Mouse (Mus musculus) left cerebral cortex, postnatal 4 days (tissue): ENCODE measurements around the gene Trim47. TPM values are rescaled to one million over a fixed set of nuclear protein-coding genes. Genes with fewer than 3 reads are reported as not detected.

Experiments used
- DNase-seq: peaks from one replicate; pipeline ENCODE4 v3.0.0-alpha.2; 2022
- intact Hi-C: fragments of 180-260 bp; cut with DNase I; formaldehyde crosslinking; loops from one replicate; pipeline ENCODE4 v1.15.1; 2025
- total RNA-seq, 2 experiments: library from RNA; stranded (reverse); gene quantifications; 2 replicates each; pipeline ENCODE4 v1.2.3; 2021

The Trim47 gene
- total RNA-seq, 2 experiments from 2014 or later, result 9.2 to 9.3 TPM

GRCm38 (mm10) chr11:116109441-116110081, 17.4 kb downstream of the Trim47 start:
- no peak for DNase-seq
- intact Hi-C loops, result no loop called here

- DNase-seq, result no peak
- intact Hi-C loops, result no loop called here
Measured at GRCm38 (mm10) chr11:116108464-116109137, 18.4 kb downstream of the Trim47 start.

DNA sequence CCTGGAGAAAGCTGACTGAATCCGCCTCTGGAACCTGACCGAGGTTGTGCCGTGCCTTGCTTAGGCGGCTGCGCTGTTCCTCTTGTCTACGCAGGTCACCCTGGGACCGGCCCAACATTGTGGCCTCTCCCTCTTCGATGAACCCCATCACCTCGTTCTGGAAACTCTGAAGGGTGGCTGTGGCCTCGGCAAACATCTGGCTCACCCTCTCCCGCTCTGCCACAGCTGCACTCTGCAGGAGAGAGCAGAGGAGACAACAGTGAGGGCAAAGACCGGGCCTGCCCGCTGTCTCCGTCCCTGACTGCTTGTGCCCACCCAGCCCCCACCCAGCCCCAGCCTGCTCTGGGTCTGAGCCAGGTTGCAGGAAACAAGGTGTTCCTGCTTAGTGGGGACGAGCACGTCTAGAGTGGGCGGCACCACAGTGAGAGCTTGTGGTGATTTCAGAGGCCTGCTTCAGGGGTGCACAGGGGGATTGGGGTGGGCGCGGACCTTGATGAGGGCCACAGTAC, 19.2 kb downstream of the Trim47 start:
- no peak for DNase-seq
- intact Hi-C loops, result no loop called here

DNA sequence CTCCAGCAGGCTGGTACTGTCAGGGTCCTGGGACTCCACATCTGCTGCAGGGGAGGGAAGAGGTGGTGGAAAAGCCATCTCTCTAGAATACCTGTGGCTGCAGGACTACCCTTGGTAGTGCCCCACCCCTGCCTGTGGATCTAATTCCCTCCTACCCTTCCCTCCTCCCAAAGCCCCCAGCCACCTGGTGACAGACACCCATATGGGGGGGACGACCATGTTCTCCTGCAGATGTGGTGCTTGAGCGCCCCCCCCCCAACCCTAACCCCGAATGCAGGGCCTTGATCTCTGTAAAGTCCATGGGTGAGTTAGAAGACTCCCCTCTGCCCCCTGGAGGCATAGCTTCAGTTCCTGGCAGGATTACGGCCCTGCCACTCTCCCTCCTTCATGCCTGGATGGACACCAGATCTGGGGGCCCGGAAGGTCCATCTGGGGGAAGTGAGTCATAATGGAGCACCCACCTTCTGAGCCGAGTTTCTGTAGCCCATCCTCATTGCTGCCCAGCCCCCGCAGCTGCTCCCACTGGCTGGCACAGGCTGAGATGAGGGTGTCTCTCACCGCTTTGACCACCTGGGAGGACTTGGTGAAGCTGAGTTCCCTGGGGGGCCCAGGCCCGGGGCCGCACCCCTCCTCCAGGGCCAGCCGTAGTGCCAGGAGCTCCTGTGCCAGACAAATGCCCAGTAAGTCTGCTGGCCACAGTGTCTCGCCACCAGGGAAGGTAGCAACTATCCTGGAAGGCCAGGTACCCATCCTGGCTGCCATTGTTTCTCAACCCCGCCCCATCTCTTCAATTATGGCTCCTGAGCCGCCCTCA, 19.8 kb downstream of the Trim47 start:
- no peak for DNase-seq
- intact Hi-C loops, result no loop called here

DNA sequence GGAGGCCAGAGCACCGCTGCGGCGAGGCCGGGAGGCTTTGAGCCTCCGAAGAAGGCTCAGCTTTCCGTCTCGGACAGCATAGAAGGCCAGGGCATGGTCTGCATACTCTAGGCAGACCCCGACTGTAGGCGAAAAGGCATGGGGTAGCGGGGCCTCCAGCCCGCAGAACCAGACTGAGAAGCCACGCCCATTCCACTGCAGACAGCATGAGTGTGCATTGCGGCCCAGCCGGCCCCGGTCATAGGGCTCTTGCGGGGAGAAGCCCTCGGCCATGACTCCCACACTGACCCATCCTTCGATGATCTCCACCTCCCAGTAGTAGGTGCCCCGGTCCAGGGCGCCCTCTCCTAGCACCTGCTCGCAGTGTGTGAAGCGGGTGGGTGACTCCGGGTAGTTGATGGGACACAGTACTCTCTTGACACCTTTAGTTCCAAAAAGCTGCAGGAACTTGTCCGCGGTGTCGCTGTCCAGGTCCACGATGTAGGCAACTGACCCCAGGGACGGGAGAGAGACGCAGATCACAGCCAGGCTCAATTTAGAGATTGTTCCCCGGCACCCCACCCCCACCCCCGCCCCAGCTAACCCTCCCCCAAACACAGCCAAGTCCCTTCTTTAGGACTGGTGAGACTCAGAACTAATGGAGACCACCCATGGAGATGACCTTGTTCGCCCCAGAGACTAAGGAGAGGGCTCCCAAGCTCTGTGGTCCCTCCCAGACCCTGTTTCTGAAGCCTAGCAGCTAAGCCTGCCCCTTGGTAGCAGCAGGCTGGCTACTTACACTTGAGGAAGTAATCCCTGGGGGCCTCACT, 20.7 kb downstream of the Trim47 start:
- intact Hi-C loops, result no loop called here
- DNase-seq, result no peak

DNA sequence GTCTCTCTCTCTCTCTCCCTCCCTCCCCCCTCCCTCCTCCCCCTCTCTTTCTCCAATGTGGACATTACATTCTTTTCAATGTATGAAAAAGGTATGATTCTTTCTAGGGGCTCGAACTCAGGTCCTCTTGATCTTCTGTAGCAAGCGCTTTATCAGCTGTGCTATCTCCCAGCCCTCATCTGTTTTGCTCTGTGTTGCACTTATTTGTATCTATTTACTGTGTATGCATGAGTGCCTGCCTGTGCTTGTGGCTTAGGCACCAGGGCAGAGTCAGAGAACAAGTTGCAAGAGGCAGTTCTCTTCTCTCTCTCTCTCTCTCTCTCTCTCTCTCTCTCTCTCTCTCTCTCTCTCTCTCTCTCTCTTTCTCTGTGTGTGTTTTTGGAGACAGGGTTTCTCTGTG, 21.9 kb downstream of the Trim47 start:
- no peak for DNase-seq
- intact Hi-C loops, result no loop called here

DNA sequence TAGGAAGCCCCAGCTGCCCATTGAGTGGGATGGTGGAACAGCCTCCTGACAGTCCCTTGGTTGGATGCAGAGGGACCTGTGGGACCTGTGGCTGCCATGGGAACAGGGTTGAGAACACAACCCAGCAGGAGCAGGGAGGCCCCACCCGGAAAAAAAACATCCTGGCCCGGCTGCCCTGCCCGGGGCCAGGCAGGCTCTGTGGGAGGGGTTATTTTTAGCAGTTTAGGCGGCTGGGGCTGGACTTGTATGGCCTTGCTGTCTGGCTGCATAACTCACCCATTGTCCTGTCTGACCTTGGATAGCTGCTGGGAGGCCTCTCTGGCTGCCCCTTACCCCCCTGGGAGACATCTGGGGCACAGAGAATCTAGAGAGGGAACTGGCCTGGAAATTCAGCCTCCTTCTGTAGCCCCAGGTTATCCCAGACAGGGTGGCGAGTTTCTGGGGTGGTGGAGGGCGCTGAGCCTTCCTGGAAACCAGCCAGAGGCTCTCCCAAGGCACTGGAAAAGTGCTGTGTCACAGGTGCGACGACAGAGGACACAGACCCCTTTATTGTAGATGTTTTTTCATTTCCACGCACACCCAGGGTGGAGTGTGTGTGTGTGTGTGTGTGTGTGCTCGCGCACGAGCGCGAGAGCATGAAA, 22.9 kb downstream of the Trim47 start:
- intact Hi-C loops, result no loop called here
- no peak for DNase-seq

GRCm38 (mm10) chr11:116103572-116103971, 23.4 kb downstream of the Trim47 start:
- DNase-seq, result no peak
- intact Hi-C loops, result no loop called here

GRCm38 (mm10) chr11:116102472-116102871, 24.5 kb downstream of the Trim47 start:
- intact Hi-C loops, result no loop called here
- no peak for DNase-seq

DNA sequence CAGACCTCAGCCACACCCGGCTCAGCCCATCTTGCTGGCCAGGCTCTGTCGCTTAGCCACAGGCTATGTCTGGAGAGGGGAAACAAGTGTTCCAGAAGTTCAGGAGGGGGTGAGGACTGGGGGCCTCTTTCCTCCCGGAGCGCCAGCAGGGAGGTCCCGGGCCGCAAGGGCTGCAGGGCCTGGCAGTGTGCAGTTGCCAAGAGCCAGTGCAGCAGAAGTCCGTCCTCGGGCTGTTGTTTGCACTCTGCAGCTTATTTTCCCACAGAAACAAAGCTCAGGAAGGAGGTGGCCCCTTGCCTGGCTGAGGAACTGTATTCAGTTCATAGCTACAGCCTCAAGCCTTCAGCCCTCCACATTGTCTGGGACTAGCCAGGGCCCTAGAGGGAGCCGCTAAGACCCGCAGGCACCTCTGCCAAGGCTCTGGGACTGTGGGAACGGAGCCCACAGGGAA, 25.1 kb downstream of the Trim47 start:
- DNase-seq, result peak; percentile 52
- intact Hi-C loops, result no loop called here

GRCm38 (mm10) chr11:116100839-116101238, 26.2 kb downstream of the Trim47 start:
- intact Hi-C loops, result no loop called here
- DNase-seq, result no peak

DNA sequence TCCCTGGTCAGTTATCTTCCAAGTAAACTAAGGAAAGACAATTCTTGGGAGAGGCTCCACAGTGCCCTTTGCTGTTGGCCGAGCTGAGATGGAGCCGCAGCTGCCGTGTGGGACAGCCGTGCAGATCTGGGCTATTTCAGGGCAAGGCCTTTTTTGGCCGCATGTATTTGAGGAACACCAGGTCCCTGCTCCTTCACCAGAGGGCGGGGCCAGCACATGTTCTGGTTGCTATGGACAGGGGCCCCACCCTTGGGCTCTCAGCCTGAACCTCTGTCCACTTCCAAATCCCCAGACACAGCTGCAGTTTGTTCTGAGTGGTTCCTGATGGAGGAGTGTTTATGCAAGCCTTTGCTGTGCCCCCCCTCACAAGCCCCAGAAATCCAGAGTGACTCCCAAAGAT, 26.6 kb downstream of the Trim47 start:
- intact Hi-C loops, result no loop called here
- no peak for DNase-seq

GRCm38 (mm10) chr11:116099462-116099861, 27.5 kb downstream of the Trim47 start:
- intact Hi-C loops, result no loop called here
- DNase-seq, result no peak

GRCm38 (mm10) chr11:116098711-116099460, 28.1 kb downstream of the Trim47 start:
- DNase-seq, result no peak
- intact Hi-C loops, result no loop called here

DNA sequence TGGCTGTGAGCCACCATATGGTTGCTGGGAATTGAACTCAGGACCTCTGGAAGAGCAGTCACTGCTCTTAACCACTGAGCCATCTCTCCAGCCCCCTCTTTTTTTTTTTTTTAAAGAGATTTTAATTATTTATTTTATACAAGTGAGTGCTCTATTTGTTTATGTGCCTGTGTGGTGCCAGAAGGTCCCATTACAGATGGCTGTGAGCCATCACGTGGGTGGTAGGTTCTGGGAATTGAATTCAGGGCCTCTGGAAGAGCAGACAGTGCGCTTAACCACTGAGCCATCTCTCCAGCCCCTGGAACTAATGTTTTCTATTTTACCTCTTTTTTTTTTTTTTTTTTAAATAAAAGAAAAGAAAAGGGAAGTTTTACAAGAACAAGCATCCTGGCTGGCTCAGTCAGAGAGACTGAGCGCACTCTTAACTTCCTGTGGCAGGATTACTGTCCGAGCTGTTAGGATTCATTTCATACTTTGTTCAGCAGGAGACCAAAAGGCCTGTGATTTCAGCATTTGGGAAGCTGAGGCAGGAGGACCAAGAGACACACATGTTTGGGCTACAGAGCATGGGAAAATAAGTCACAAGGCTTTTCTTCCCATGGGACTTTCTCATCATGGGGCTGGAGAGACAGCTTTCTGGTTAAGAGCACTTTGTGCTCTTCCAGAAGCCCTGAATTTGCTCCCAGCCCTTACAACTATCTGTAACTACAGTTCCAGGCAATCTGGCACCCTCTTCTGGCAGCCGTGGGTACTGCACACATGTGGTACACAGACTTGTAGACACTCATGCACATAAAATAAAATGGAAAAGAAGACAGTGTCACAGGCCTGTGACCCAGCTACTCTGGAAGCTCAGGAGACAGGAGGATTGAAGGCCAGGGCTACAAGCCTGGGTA, 30.5 kb downstream of the Trim47 start:
- intact Hi-C loops, result no loop called here
- no peak for DNase-seq

DNA sequence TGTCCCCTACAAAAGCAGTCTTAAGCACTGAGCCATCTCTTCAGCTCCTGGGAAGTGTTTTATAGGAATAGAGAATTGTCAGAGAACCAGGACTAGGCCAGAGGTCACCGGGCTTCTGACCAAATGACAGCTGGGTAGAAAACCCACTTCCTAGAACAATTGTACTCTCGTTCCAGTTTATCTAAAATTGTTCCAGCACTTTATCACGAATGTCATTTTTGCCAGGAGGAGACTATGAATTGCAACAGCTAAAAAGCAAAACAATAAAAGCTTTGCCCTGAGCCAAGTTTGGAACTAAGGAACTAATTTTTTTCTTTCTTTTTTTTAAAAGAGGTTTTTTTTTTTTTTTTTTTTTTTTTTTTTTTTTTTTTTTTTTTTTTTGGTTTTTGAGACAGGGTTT, 31.4 kb downstream of the Trim47 start:
- intact Hi-C loops, result loop anchor here (2.0 kb wide), 1 partner anchor 29 kb away; no protein-coding TSS in a partner anchor

GRCm38 (mm10) chr11:116093771-116094565, 33.0 kb downstream of the Trim47 start:
- no peak for DNase-seq
- intact Hi-C loops, result loop anchor here (2.0 kb wide), 1 partner anchor 31 kb away; no protein-coding TSS in a partner anchor

More for the DNA sequence above, 31.4 kb downstream of the Trim47 start:
- no peak for DNase-seq
